Mouse (Mus musculus) midbrain, postnatal 0 days (tissue): ENCODE measurements around the gene Grem1. TPM values are rescaled to one million over a fixed set of nuclear protein-coding genes. Genes with fewer than 3 reads are reported as not detected.
A peak's percentile ranks its signal among the peaks of the same experiment; 100 is the strongest.

ENCODE experiments used
- ATAC-seq: fragments of 200-750 bp; cut with Nextera tagmentation; 2 replicates; pipeline ENCODE4 v1.8.0; 2017; ENCODE audit warnings: moderate number of reproducible peaks, mild to moderate bottlenecking, moderate TSS enrichment, moderate library complexity; ENCODE audit not compliant: low FRiP score
- DNase-seq: peaks from one replicate; pipeline ENCODE4 v3.0.0-alpha.2; 2015; ENCODE audit warnings: low spot score
- H3K27ac ChIP-seq: fragments of 300-500 bp; sonication (generic); 2 replicates; pipeline ENCODE4 v1.5.1; 2014; ENCODE audit warnings: low read depth, mild to moderate bottlenecking, low read length, mixed read lengths
- H3K27me3 ChIP-seq: fragments of 300-500 bp; sonication (generic); 2 replicates; pipeline ENCODE4 v1.6.1; 2014; ENCODE audit warnings: low read length, control low read depth, mixed read lengths; ENCODE audit not compliant: insufficient read depth
- H3K36me3 ChIP-seq: fragments of 300-500 bp; sonication (generic); 2 replicates; pipeline ENCODE4 v1.6.1; 2014; ENCODE audit warnings: low read length, control low read depth, mixed read lengths; ENCODE audit not compliant: insufficient read depth
- H3K4me1 ChIP-seq: fragments of 300-500 bp; sonication (generic); 2 replicates; pipeline ENCODE4 v1.6.1; 2014; ENCODE audit warnings: mild to moderate bottlenecking, control low read depth, antibody characterized with exemption, low read length, mixed read lengths; ENCODE audit not compliant: insufficient read depth
- H3K4me2 ChIP-seq: fragments of 300-500 bp; sonication (generic); 2 replicates; pipeline ENCODE4 v1.6.1; 2014; ENCODE audit warnings: low read depth, mild to moderate bottlenecking, low read length, mixed read lengths; ENCODE audit not compliant: poor library complexity, severe bottlenecking
- H3K4me3 ChIP-seq: fragments of 300-500 bp; sonication (generic); 2 replicates; pipeline ENCODE4 v1.5.1; 2014; ENCODE audit warnings: low read depth, mild to moderate bottlenecking, low read length, moderate library complexity
- H3K9ac ChIP-seq: fragments of 300-500 bp; sonication (generic); replicated peaks from 2 replicates; pipeline ENCODE4 v1.6.1; 2014; ENCODE audit warnings: mild to moderate bottlenecking, low read length, moderate library complexity, mixed read lengths; ENCODE audit not compliant: poor library complexity, severe bottlenecking
- H3K9me3 ChIP-seq: fragments of 300-500 bp; sonication (generic); 2 replicates; pipeline ENCODE4 v1.6.1; 2016; ENCODE audit warnings: low read length, control low read depth
- CTCF ChIP-seq: IDR thresholded peaks from 2 replicates; pipeline ENCODE4 v1.5.1; 2016; ENCODE audit warnings: antibody characterized with exemption, mild to moderate bottlenecking
- WGBS: fragments of 180-500 bp; shearing (Covaris S2); extraction: QIAGEN DNeasy Blood & Tissue Kit; methylation state at CpG from one replicate; pipeline ENCODE4 v1.1.7; 2014; 5-methylcytosine and 5-hydroxymethylcytosine counted together
- polyA plus RNA-seq: library from polyadenylated mRNA; unstranded; fragments of >200 nt; fragmentation: Nextera tagmentation; extraction: Ambion mirVana; gene quantifications from 2 replicates; pipeline ENCODE4 v1.2.1, GENCODE M21; 2015
- total RNA-seq: library from RNA; depleted of rRNA; stranded (reverse); fragments of >200 nt; gene quantifications from 2 replicates; pipeline ENCODE4 v1.2.3, GENCODE M21; 2014

Gene Grem1
- total and polyA plus RNA-seq, 2 experiments from 2014 or later = 1.2 to 4.2 TPM

DNA sequence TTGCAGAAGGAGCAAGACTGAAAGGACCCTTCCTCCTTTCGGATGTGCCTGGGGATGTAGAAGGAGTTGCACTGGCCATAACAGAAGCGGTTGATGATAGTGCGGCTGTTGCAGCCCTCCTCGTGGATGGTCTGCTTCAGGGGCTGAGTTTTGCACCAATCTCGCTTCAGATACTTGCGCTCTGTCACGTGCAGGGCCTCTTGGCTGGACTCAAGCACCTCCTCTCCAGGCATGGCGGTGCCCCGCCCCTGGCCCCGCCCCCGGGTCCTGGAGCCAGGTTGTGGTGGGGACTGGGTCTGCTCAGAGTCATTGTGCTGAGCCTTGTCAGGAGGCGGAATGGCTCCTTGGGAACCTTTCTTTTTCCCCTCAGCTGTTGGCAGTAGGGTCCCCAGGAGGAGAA, 8.7 kb downstream of the Grem1 start:
- no peak for ATAC-seq
- H3K9me3 ChIP-seq = no peaks in the 10 kb centered on the region
- H3K4me2 ChIP-seq = no peak overlapping the region
- no peak overlapping the region for H3K4me3 ChIP-seq
- H3K36me3 ChIP-seq = 0 out of 2 replicates have a peak, but pooled peaks cover 3% of the 10 kb centered on the region
- no peaks in the 10 kb centered on the region for H3K4me1 ChIP-seq
- DNase-seq = no peak
- no peak overlapping the region for H3K9ac ChIP-seq
- no peak overlapping the region for H3K27ac ChIP-seq
- no peaks in the 10 kb centered on the region for H3K27me3 ChIP-seq
- 86% methylated on average over 12 of the region's 12 CpGs for WGBS
- no peak for TF ChIP-seq CTCF

DNA sequence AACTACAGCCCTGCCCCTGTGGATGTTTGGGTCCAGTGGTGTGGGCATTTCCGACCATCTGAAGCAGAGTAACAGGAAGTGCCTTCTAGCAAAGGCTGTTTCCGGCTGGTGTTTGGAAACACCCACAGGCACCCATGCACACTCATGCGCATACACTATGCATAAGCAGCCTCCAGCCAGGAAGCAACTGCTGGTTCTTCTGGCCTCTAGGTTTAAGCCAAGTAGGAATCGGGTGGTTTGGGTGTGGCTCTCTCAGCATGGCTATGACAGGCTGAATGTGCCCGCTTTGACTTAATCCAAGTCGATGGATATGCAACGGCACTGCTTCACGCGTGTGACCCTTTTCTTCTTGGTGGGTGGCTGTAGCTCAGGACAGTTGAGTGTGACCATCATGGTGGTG, 9.1 kb downstream of the Grem1 start:
- WGBS = 93% methylated on average over 9 of the region's 9 CpGs
- H3K9ac ChIP-seq = no peak overlapping the region
- H3K4me3 ChIP-seq = no peak overlapping the region
- no peaks in the 10 kb centered on the region for H3K27me3 ChIP-seq
- no peaks in the 10 kb centered on the region for H3K9me3 ChIP-seq
- H3K27ac ChIP-seq = no peak overlapping the region
- 0 out of 2 replicates have a peak, but pooled peaks cover 3% of the 10 kb centered on the region for H3K36me3 ChIP-seq
- TF ChIP-seq CTCF = no peak
- no peaks in the 10 kb centered on the region for H3K4me1 ChIP-seq
- ATAC-seq = no peak
- no peak for DNase-seq
- no peak overlapping the region for H3K4me2 ChIP-seq

DNA sequence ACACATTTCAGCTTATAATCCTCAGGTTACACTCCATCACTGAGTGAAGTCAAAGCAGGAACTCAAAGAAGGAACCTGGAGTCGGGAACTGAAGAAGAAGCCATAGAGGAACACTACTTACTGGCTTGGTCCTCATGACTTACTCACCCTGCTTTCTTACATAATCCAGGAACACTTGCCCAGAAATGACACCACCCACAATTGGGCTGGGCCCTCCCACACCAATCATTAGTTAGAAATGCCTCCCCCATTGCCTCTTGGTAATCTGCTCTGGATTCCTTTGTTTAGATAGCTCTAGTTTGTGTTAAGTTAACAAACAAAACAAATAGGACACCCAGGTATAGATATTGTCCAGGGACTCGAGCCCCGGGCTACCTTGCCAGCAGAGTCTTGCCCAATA, 29.9 kb downstream of the Grem1 start:
- WGBS = 92% methylated on average over 3 of the region's 3 CpGs
- H3K27ac ChIP-seq = no peak overlapping the region
- no peaks in the 10 kb centered on the region for H3K9me3 ChIP-seq
- no peaks in the 10 kb centered on the region for H3K27me3 ChIP-seq
- H3K4me1 ChIP-seq = no peaks in the 10 kb centered on the region
- H3K4me2 ChIP-seq = no peak overlapping the region
- no peaks in the 10 kb centered on the region for H3K36me3 ChIP-seq
- TF ChIP-seq CTCF = no peak
- H3K9ac ChIP-seq = no peak overlapping the region
- no peak for DNase-seq
- no peak for ATAC-seq
- H3K4me3 ChIP-seq = no peak overlapping the region

- Histone ChIP-seq H3K9ac (no peak overlapping the region), H3K36me3 (no peaks in the 10 kb centered on the region), H3K27ac (no peak overlapping the region), H3K27me3 (no peaks in the 10 kb centered on the region), H3K4me3 (no peak overlapping the region), H3K4me2 (no peak overlapping the region), H3K4me1 (no peaks in the 10 kb centered on the region), H3K9me3 (no peaks in the 10 kb centered on the region)
- no peak for TF ChIP-seq CTCF
- ATAC-seq (no peak), DNase-seq (no peak)
- 72% methylated on average over 2 of the region's 2 CpGs for WGBS
Measured at GRCm38 (mm10) chr2:113714801-113715200, 43.6 kb downstream of the Grem1 start.

DNA sequence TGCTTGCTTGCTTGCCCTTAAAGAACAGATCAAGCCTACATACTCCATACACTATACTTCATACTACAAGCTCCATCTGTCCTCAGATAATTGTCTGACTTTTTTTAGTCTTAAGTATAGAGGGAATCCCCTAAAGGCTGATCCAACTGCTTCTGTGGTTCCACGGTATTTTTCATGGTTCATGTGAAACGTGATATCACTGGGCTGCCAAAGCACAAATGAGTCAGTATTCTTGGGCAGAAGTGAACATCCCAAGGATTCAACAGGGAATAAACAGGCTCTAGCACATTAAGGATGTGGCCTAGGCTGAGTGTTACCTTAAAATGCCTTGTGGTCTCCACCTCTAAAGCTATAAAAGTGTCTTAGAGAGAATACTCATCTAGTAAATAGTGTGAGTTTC, 45.0 kb downstream of the Grem1 start:
- H3K4me3 ChIP-seq = no peak overlapping the region
- no peaks in the 10 kb centered on the region for H3K4me1 ChIP-seq
- H3K4me2 ChIP-seq = no peak overlapping the region
- no peaks in the 10 kb centered on the region for H3K9me3 ChIP-seq
- H3K27ac ChIP-seq = no peak overlapping the region
- WGBS = 78% methylated on average over 2 of the region's 2 CpGs
- no peak for TF ChIP-seq CTCF
- H3K27me3 ChIP-seq = no peaks in the 10 kb centered on the region
- H3K9ac ChIP-seq = no peak overlapping the region
- no peaks in the 10 kb centered on the region for H3K36me3 ChIP-seq
- DNase-seq = no peak
- no peak for ATAC-seq

DNA sequence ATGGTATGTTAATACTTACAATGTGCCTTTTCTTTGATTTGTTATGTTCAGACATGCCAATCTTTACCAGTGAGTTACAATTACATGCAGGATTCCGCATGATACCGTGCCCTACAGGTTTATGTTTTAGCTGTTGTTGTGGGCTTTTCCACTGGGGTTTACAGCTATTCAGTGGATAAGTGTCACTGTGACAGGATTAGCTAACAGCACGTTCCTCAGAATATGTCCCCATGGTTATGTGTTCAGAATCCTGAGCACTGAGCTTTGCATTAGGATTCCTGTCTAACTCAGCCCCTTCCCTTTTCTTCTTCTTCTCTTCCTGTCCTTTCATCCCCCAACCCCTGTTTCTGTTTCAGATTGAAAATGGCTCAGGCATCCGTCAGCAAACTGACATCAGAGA, 50.9 kb downstream of the Grem1 start:
- H3K4me2 ChIP-seq = no peak overlapping the region
- H3K36me3 ChIP-seq = no peaks in the 10 kb centered on the region
- ATAC-seq (peak; percentile 70; the same call in 1 of the 2 replicates), DNase-seq (no peak)
- H3K4me1 ChIP-seq = no peaks in the 10 kb centered on the region
- no peaks in the 10 kb centered on the region for H3K27me3 ChIP-seq
- no peak overlapping the region for H3K27ac ChIP-seq
- no peak overlapping the region for H3K9ac ChIP-seq
- H3K4me3 ChIP-seq = no peak overlapping the region
- TF ChIP-seq CTCF = no peak
- no peaks in the 10 kb centered on the region for H3K9me3 ChIP-seq
- WGBS = 14% methylated on average over 4 of the region's 4 CpGs
